Mouse (Mus musculus): ENCODE results near the gene Baz1b. TPM values are rescaled to one million over a fixed set of nuclear protein-coding genes. Genes with fewer than 3 reads are reported as not detected.

The Baz1b gene
- total and polyA plus RNA-seq, 3 experiments = 67.9 to 232 (median 187) TPM

DNA sequence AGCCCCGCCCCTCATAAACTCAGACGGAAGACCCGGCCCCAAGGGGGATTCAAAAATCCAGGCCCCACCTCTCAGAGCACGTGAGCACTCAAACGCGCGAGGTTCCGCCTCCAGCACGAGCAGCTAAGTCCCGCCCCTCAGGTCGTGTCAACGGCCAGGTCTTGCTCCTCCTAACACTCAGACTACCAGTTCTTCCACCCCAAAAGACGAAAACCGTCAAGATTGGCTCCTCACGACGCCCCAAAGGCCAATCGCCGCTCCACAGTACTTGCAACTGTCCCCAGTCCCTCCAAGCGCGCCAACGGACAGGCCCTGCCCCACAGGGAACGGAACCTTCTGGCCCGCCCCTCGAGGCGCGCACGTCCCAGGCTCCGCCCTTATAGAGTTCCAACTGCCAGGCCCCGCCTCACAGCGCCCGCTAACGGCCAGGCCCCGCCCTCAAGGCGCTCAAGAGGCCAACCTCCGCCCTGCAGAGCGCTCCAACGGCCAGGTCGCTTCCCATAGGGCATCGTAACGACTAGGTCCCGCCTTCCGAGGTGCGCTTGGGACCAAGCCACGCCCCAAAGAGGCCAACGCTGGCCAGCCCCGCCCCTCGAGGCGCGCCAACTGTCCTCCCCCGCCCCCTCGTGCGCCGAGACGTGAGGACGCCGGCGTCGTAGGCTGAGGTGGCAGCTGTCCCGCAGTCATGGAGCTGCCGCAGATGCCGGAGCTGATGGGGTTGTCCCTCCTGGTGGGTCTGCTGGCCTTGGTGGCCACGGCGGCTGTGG, 37.8 kb upstream of the Baz1b start, which contains the start of gene Tbl2:
TSS of gene Tbl2 (plus strand) at position 605 of the 767 bp plus-strand sequence.
- ATAC-seq (ENCODE audit: extremely low read depth, insufficient number of reproducible peaks, low FRiP score, poor library complexity, severe bottlenecking) = peak; percentile 85

DNA sequence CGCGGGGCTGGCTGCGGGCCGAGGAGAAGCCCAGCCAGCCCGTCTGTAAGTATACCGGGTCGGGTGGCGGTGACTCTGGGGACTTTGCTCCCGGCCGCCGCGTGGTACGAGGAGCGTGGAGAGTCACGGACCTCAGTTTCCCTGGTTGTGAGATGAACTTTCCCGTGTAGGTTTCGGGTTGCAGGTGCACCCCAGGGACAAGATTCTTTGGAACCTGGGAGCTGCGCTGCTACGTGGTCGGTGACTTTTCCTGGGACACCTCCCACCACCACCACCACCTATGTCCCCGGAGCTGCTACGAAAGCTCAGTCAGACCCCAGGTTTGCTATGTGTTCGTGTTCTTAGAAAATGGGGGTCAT, 37.3 kb upstream of the Baz1b start:
- Histone ChIP-seq H3K4me3 (ENCODE audit: low read depth, low read length) (peak overlapping the region; percentile 97), H3K9me3 (replicated peaks) (no peaks in the 10 kb centered on the region), H3K4me1 (ENCODE audit: insufficient read depth, low read depth, low read length) (peaks cover 53% of the 10 kb centered on the region), H3K36me3 (replicated peaks) (peaks cover 35% of the 10 kb centered on the region), H3K27me3 (ENCODE audit: insufficient read depth, low read length) (no peaks in the 10 kb centered on the region)
- DNase-seq (ENCODE audit: low spot score) (no peak), ATAC-seq (ENCODE audit: extremely low read depth, insufficient number of reproducible peaks, low FRiP score, poor library complexity, severe bottlenecking) (no peak)
- TF ChIP-seq TAL1 (conservative IDR thresholded peaks at IDR 0.05; ENCODE audit: low read depth, low read length) (no peak), GATA1 (IDR thresholded peaks at IDR 0.05; ENCODE audit: borderline replicate concordance, low read length) (no peak), CTCF (IDR thresholded peaks at IDR 0.05; ENCODE audit: low read depth, low read length) (no peak), POLR2AphosphoS5 (IDR thresholded peaks at IDR 0.05; ENCODE audit: insufficient replicate concordance, low read depth, low read length) (no peak), GATA2 (IDR thresholded peaks at IDR 0.05; ENCODE audit: borderline replicate concordance, low read depth, low read length) (no peak)

More for the DNA sequence above, 37.8 kb upstream of the Baz1b start, which contains the start of gene Tbl2:
- H3K9me3 ChIP-seq (replicated peaks) = no peaks in the 10 kb centered on the region
- H3K4me3 ChIP-seq (ENCODE audit: low read depth, low read length) = peak within 1 kb of the TSS; percentile 97
- H3K27me3 ChIP-seq (ENCODE audit: insufficient read depth, low read length) = no peaks in the 10 kb centered on the region
- H3K4me1 ChIP-seq (ENCODE audit: insufficient read depth, low read depth, low read length) = peaks cover 57% of the 10 kb centered on the region
- DNase-seq (ENCODE audit: low spot score) = peak; percentile 89
- TF ChIP-seq POLR2AphosphoS5 (IDR thresholded peaks at IDR 0.05; ENCODE audit: insufficient replicate concordance, low read depth, low read length) (no peak), GATA2 (IDR thresholded peaks at IDR 0.05; ENCODE audit: borderline replicate concordance, low read depth, low read length) (no peak), GATA1 (IDR thresholded peaks at IDR 0.05; ENCODE audit: borderline replicate concordance, low read length) (no peak)
- peaks cover 30% of the 10 kb centered on the region for H3K36me3 ChIP-seq (replicated peaks)

DNA sequence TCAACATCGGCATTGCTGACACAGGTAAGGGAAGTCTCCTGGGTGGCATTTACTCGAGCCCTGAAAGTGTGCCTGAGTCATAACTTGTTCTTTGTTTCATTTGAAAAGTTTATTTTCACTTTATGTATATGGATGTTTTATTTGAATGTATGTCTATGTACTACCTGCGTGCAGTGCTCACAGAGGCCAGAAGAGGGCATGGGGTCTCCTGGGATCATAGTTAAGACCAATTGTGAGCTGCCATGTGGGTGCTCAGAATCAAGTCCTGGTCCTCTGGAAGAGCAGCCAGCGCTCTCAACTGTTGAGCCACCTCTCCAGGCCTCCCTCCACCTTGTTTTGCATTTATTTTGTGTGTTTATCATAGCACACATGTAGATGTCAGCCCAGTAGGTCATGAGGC, 30.6 kb upstream of the Baz1b start:
- no peak for DNase-seq (ENCODE audit: low spot score)
- peaks cover 98% of the 10 kb centered on the region for H3K36me3 ChIP-seq (replicated peaks)
- TF ChIP-seq GATA2 (IDR thresholded peaks at IDR 0.05; ENCODE audit: borderline replicate concordance, low read depth, low read length) (no peak), TAL1 (conservative IDR thresholded peaks at IDR 0.05; ENCODE audit: low read depth, low read length) (no peak), CTCF (IDR thresholded peaks at IDR 0.05; ENCODE audit: low read depth, low read length) (no peak), GATA1 (IDR thresholded peaks at IDR 0.05; ENCODE audit: borderline replicate concordance, low read length) (no peak), POLR2AphosphoS5 (IDR thresholded peaks at IDR 0.05; ENCODE audit: insufficient replicate concordance, low read depth, low read length) (no peak)
- H3K9me3 ChIP-seq (replicated peaks) = no peaks in the 10 kb centered on the region
- no peaks in the 10 kb centered on the region for H3K27me3 ChIP-seq (ENCODE audit: insufficient read depth, low read length)
- H3K4me1 ChIP-seq (ENCODE audit: insufficient read depth, low read depth, low read length) = peaks cover 34% of the 10 kb centered on the region
- ATAC-seq (ENCODE audit: extremely low read depth, insufficient number of reproducible peaks, low FRiP score, poor library complexity, severe bottlenecking) = no peak
- H3K4me3 ChIP-seq (ENCODE audit: low read depth, low read length) = no peak overlapping the region

DNA sequence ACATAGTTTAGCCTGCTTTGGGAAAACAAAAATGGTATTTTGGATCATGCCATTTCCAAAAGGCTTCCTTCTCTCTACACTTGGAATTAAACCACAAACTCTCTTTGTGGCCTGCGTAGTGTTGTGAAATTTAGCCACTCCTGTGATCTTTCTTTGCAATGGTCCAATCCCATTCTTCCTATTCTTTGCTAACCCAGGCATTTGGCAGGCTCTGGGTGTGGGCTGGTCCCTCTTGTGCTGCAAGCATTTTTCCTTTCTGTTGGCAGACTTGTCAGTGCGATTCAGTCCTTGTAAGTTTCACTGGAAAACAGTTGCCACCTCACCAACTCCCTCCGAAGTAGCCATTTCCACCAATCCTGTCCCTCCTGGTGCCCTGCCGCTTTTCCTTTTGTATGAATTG, 25.8 kb upstream of the Baz1b start:
- peaks cover 20% of the 10 kb centered on the region for H3K4me1 ChIP-seq (ENCODE audit: insufficient read depth, low read depth, low read length)
- no peak for ATAC-seq (ENCODE audit: extremely low read depth, insufficient number of reproducible peaks, low FRiP score, poor library complexity, severe bottlenecking)
- no peak overlapping the region for H3K4me3 ChIP-seq (ENCODE audit: low read depth, low read length)
- H3K9me3 ChIP-seq (replicated peaks) = no peaks in the 10 kb centered on the region
- no peaks in the 10 kb centered on the region for H3K27me3 ChIP-seq (ENCODE audit: insufficient read depth, low read length)
- TF ChIP-seq CTCF (IDR thresholded peaks at IDR 0.05; ENCODE audit: low read depth, low read length) (no peak), TAL1 (conservative IDR thresholded peaks at IDR 0.05; ENCODE audit: low read depth, low read length) (no peak), GATA2 (IDR thresholded peaks at IDR 0.05; ENCODE audit: borderline replicate concordance, low read depth, low read length) (no peak), GATA1 (IDR thresholded peaks at IDR 0.05; ENCODE audit: borderline replicate concordance, low read length) (no peak)
- no peak for DNase-seq (ENCODE audit: low spot score)
- H3K36me3 ChIP-seq (replicated peaks) = peaks cover 81% of the 10 kb centered on the region

DNA sequence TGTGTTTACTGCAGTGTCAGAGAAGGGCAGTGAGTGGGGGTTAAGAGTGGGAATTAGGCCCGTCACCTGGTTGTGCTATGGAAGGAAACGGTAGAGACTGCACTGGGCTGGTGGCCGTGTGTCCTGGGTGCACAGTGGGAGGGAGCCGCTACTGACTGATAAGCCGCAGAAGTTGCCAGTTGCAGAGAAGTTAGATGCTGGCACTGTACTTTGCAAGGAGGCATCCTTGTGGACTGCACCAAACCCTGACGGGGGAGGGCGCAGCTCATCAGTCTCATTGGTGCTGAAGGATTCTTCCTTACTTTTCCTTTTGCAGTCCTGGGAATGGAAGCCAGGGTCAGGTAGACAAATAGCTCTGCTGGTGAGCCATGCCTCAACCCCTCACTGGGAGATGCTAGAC, 25.4 kb upstream of the Baz1b start:
- no peaks in the 10 kb centered on the region for H3K9me3 ChIP-seq (replicated peaks)
- no peaks in the 10 kb centered on the region for H3K27me3 ChIP-seq (ENCODE audit: insufficient read depth, low read length)
- no peak for ATAC-seq (ENCODE audit: extremely low read depth, insufficient number of reproducible peaks, low FRiP score, poor library complexity, severe bottlenecking)
- TF ChIP-seq CTCF (IDR thresholded peaks at IDR 0.05; ENCODE audit: low read depth, low read length) (no peak), POLR2AphosphoS5 (IDR thresholded peaks at IDR 0.05; ENCODE audit: insufficient replicate concordance, low read depth, low read length) (no peak), TAL1 (conservative IDR thresholded peaks at IDR 0.05; ENCODE audit: low read depth, low read length) (no peak), GATA1 (IDR thresholded peaks at IDR 0.05; ENCODE audit: borderline replicate concordance, low read length) (no peak), GATA2 (IDR thresholded peaks at IDR 0.05; ENCODE audit: borderline replicate concordance, low read depth, low read length) (no peak)
- H3K4me3 ChIP-seq (ENCODE audit: low read depth, low read length) = no peak overlapping the region
- DNase-seq (ENCODE audit: low spot score) = no peak
- peaks cover 76% of the 10 kb centered on the region for H3K36me3 ChIP-seq (replicated peaks)
- peaks cover 19% of the 10 kb centered on the region for H3K4me1 ChIP-seq (ENCODE audit: insufficient read depth, low read depth, low read length)

DNA sequence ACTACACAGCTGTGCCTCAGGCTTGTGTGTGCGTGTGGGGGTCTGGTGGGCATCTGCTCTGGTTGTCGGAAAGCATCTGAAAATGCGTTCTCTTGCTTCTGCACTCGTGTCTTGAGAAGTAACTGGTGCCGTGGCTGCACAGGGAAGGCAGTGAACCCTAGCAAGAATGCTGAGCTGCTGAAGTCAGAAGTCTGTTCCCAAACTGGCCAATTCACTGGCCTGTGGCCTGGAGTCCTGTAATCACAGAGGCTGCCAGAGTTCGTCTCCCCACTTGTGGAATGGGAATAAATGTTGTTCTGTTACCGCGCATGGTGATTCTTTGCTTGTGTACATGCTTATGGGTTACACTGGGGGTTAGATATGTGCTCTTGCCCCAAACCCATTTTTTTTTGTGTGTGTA, 24.7 kb upstream of the Baz1b start:
- Histone ChIP-seq H3K4me3 (ENCODE audit: low read depth, low read length) (no peak overlapping the region), H3K27me3 (ENCODE audit: insufficient read depth, low read length) (no peaks in the 10 kb centered on the region), H3K36me3 (replicated peaks) (peaks cover 69% of the 10 kb centered on the region), H3K9me3 (replicated peaks) (no peaks in the 10 kb centered on the region), H3K4me1 (ENCODE audit: insufficient read depth, low read depth, low read length) (peaks cover 18% of the 10 kb centered on the region)
- no peak for ATAC-seq (ENCODE audit: extremely low read depth, insufficient number of reproducible peaks, low FRiP score, poor library complexity, severe bottlenecking)
- no peak for TF ChIP-seq POLR2AphosphoS5 (IDR thresholded peaks at IDR 0.05; ENCODE audit: insufficient replicate concordance, low read depth, low read length)
- no peak for TF ChIP-seq CTCF (IDR thresholded peaks at IDR 0.05; ENCODE audit: low read depth, low read length)
- no peak for TF ChIP-seq GATA2 (IDR thresholded peaks at IDR 0.05; ENCODE audit: borderline replicate concordance, low read depth, low read length)
- TF ChIP-seq TAL1 (conservative IDR thresholded peaks at IDR 0.05; ENCODE audit: low read depth, low read length) = no peak
- TF ChIP-seq GATA1 (IDR thresholded peaks at IDR 0.05; ENCODE audit: borderline replicate concordance, low read length) = no peak
- DNase-seq (ENCODE audit: low spot score) = no peak
